Mouse (Mus musculus): Measurements from ENCODE around the gene Olfr259. TPM values are rescaled to one million over a fixed set of nuclear protein-coding genes. Genes with fewer than 3 reads are reported as not detected.

Olfr259 gene
- not detected for polyA plus RNA-seq (2014; fragmentation: Illumina TruSeq; extraction: RNeasy Lipid Tissue Mini Kit (QIAGEN cat#74804); ENCODE audit: low read depth, low replicate concordance)

GRCm38 (mm10) chr2:87114467-87114866, at the start of gene Olfr259:
Gene Olfr259 (minus strand): TSS chr2:87114567.

GRCm38 (mm10) chr2:87152524-87152923, 38.2 kb upstream of the Olfr259 start, which contains the start of gene Olfr1111:
Gene Olfr1111 (minus strand): TSS chr2:87152624.

GRCm38 (mm10) chr2:87140200-87140599, 25.8 kb upstream of the Olfr259 start, which contains the start of gene Olfr1110:
Gene Olfr1110 (minus strand): TSS chr2:87140300.

DNA sequence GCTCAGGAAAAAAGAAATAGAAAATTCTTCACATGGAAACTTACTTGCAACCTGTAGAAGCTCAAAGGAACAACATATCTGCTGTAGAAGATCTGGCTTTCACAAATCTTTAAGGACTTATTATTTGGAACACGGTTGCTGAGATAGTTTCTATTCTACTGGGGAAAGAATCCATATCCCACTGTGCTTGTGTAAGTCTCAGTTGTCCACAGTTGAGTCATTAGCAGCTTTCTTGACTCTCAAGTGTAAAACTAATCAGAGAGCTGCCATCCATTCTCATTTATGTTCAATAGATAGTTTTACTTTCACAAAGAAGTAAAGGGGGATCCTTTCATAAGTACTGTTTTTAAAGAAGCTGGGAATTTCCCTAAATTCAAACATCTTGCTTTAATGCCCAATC, 18.5 kb downstream of the Olfr259 start, which contains the start of gene Olfr1109:
TSS of gene Olfr1109 (minus strand) at position 101 of the 400 bp plus-strand sequence.

GRCm38 (mm10) chr2:87075717-87076116, 38.6 kb downstream of the Olfr259 start, which contains the start of gene Olfr1107:
Gene Olfr1107 (minus strand): TSS chr2:87075817.

Other genes starting within 250 kb of the Olfr259 start
- gene Gm13723, start 239.8 kb downstream of the Olfr259 start, polyA plus RNA-seq (2014; fragmentation: Illumina TruSeq; extraction: RNeasy Lipid Tissue Mini Kit (QIAGEN cat#74804); ENCODE audit: low read depth, low replicate concordance) = not detected
- not detected for gene Olfr1097, start 222.4 kb downstream of the Olfr259 start, polyA plus RNA-seq (2014; fragmentation: Illumina TruSeq; extraction: RNeasy Lipid Tissue Mini Kit (QIAGEN cat#74804); ENCODE audit: low read depth, low replicate concordance)
- not detected for gene Olfr1098, start 190.0 kb downstream of the Olfr259 start, polyA plus RNA-seq (2014; fragmentation: Illumina TruSeq; extraction: RNeasy Lipid Tissue Mini Kit (QIAGEN cat#74804); ENCODE audit: low read depth, low replicate concordance)
- not detected for gene Olfr1099, start 153.9 kb downstream of the Olfr259 start, polyA plus RNA-seq (2014; fragmentation: Illumina TruSeq; extraction: RNeasy Lipid Tissue Mini Kit (QIAGEN cat#74804); ENCODE audit: low read depth, low replicate concordance)
- not detected for gene Olfr1100, start 134.6 kb downstream of the Olfr259 start, polyA plus RNA-seq (2014; fragmentation: Illumina TruSeq; extraction: RNeasy Lipid Tissue Mini Kit (QIAGEN cat#74804); ENCODE audit: low read depth, low replicate concordance)
- not detected for gene Olfr1101, start 123.3 kb downstream of the Olfr259 start, polyA plus RNA-seq (2014; fragmentation: Illumina TruSeq; extraction: RNeasy Lipid Tissue Mini Kit (QIAGEN cat#74804); ENCODE audit: low read depth, low replicate concordance)
- gene Olfr1102, start 116.2 kb downstream of the Olfr259 start, polyA plus RNA-seq (2014; fragmentation: Illumina TruSeq; extraction: RNeasy Lipid Tissue Mini Kit (QIAGEN cat#74804); ENCODE audit: low read depth, low replicate concordance) = not detected
- gene Olfr1104, start 87.5 kb downstream of the Olfr259 start, polyA plus RNA-seq (2014; fragmentation: Illumina TruSeq; extraction: RNeasy Lipid Tissue Mini Kit (QIAGEN cat#74804); ENCODE audit: low read depth, low replicate concordance) = not detected
- not detected for gene Olfr1105, start 78.0 kb downstream of the Olfr259 start, polyA plus RNA-seq (2014; fragmentation: Illumina TruSeq; extraction: RNeasy Lipid Tissue Mini Kit (QIAGEN cat#74804); ENCODE audit: low read depth, low replicate concordance)
- not detected for gene Olfr1106, start 62.3 kb downstream of the Olfr259 start, polyA plus RNA-seq (2014; fragmentation: Illumina TruSeq; extraction: RNeasy Lipid Tissue Mini Kit (QIAGEN cat#74804); ENCODE audit: low read depth, low replicate concordance)
- not detected for gene Olfr1107, start 38.8 kb downstream of the Olfr259 start, polyA plus RNA-seq (2014; fragmentation: Illumina TruSeq; extraction: RNeasy Lipid Tissue Mini Kit (QIAGEN cat#74804); ENCODE audit: low read depth, low replicate concordance)
- not detected for gene Olfr1109, start 18.6 kb downstream of the Olfr259 start, polyA plus RNA-seq (2014; fragmentation: Illumina TruSeq; extraction: RNeasy Lipid Tissue Mini Kit (QIAGEN cat#74804); ENCODE audit: low read depth, low replicate concordance)
- not detected for gene Olfr1110, start 25.7 kb upstream of the Olfr259 start, polyA plus RNA-seq (2014; fragmentation: Illumina TruSeq; extraction: RNeasy Lipid Tissue Mini Kit (QIAGEN cat#74804); ENCODE audit: low read depth, low replicate concordance)
- gene Olfr1111, start 38.1 kb upstream of the Olfr259 start, polyA plus RNA-seq (2014; fragmentation: Illumina TruSeq; extraction: RNeasy Lipid Tissue Mini Kit (QIAGEN cat#74804); ENCODE audit: low read depth, low replicate concordance) = not detected
- not detected for gene Olfr1112, start 73.2 kb upstream of the Olfr259 start, polyA plus RNA-seq (2014; fragmentation: Illumina TruSeq; extraction: RNeasy Lipid Tissue Mini Kit (QIAGEN cat#74804); ENCODE audit: low read depth, low replicate concordance)
- not detected for gene Olfr1113, start 94.4 kb upstream of the Olfr259 start, polyA plus RNA-seq (2014; fragmentation: Illumina TruSeq; extraction: RNeasy Lipid Tissue Mini Kit (QIAGEN cat#74804); ENCODE audit: low read depth, low replicate concordance)
- not detected for gene Olfr1115, start 133.4 kb upstream of the Olfr259 start, polyA plus RNA-seq (2014; fragmentation: Illumina TruSeq; extraction: RNeasy Lipid Tissue Mini Kit (QIAGEN cat#74804); ENCODE audit: low read depth, low replicate concordance)
- not detected for gene Olfr1116, start 153.0 kb upstream of the Olfr259 start, polyA plus RNA-seq (2014; fragmentation: Illumina TruSeq; extraction: RNeasy Lipid Tissue Mini Kit (QIAGEN cat#74804); ENCODE audit: low read depth, low replicate concordance)
- not detected for gene Olfr1118, start 193.0 kb upstream of the Olfr259 start, polyA plus RNA-seq (2014; fragmentation: Illumina TruSeq; extraction: RNeasy Lipid Tissue Mini Kit (QIAGEN cat#74804); ENCODE audit: low read depth, low replicate concordance)
- not detected for gene Olfr1120, start 240.2 kb upstream of the Olfr259 start, polyA plus RNA-seq (2014; fragmentation: Illumina TruSeq; extraction: RNeasy Lipid Tissue Mini Kit (QIAGEN cat#74804); ENCODE audit: low read depth, low replicate concordance)

Data from heart, adult 10 weeks (tissue).